Mouse (Mus musculus) CH12.LX (cell line): ENCODE results near the gene Ccdc85b. TPM values are rescaled to one million over a fixed set of nuclear protein-coding genes. Genes with fewer than 3 reads are reported as not detected.

ENCODE experiments used
- DNase-seq: peaks from one replicate; pipeline ENCODE4 v3.0.0-alpha.2; 2013; ENCODE audit errors: extremely low read depth
- H3K27ac ChIP-seq: 2 replicates; pipeline ENCODE4 v1.5.1; 2012; ENCODE audit warnings: low read depth, mild to moderate bottlenecking, control low read depth, moderate library complexity; ENCODE audit not compliant: insufficient read depth
- H3K27me3 ChIP-seq: replicated peaks from 2 replicates; pipeline ENCODE3; 2012; ENCODE audit warnings: inconsistent platforms
- H3K36me3 ChIP-seq, 2 experiments: replicated peaks in 1 of 2; 2 replicates each; pipeline versions ENCODE3 to v1.6.1; 2012; ENCODE audit warnings: inconsistent platforms in 1 of 2, low read length in 1 of 2, mild to moderate bottlenecking in 1 of 2, mixed read lengths in 1 of 2, moderate library complexity in 1 of 2; ENCODE audit not compliant: control insufficient read depth in 1 of 2, insufficient read depth in 1 of 2
- H3K4me1 ChIP-seq, 2 experiments: 2 replicates each; pipeline ENCODE4 v1.6.1; 2012; ENCODE audit warnings: inconsistent platforms in 1 of 2, moderate library complexity in 1 of 2; ENCODE audit not compliant: insufficient read depth in 2 of 2, control insufficient read depth in 1 of 2
- H3K4me2 ChIP-seq: 2 replicates; pipeline ENCODE4 v1.6.1; 2012; ENCODE audit warnings: low read depth, mild to moderate bottlenecking, control low read depth; ENCODE audit not compliant: poor library complexity, insufficient read depth, severe bottlenecking
- H3K4me3 ChIP-seq, 3 experiments: fragments of 150-350 bp in 1 of 3; sonication (generic) in 1 of 3; replicated peaks in 1 of 3; 2 replicates each; pipeline versions ENCODE3 to v1.5.1; 2011 to 2012; ENCODE audit warnings: low read depth in 2 of 3, low read length in 2 of 3, mild to moderate bottlenecking in 2 of 3, moderate library complexity in 2 of 3, control low read depth in 1 of 3, improper control_type of control experiment in 1 of 3, inconsistent platforms in 1 of 3, mixed read lengths in 1 of 3; ENCODE audit not compliant: poor library complexity in 1 of 3
- H3K79me2 ChIP-seq: replicated peaks from 2 replicates; pipeline ENCODE4 v1.6.1; 2012; ENCODE audit warnings: mild to moderate bottlenecking, moderate library complexity; ENCODE audit not compliant: control insufficient read depth, poor library complexity, insufficient read depth, severe bottlenecking; ENCODE audit errors: extremely low read depth
- H3K9ac ChIP-seq: 2 replicates; pipeline ENCODE4 v1.6.1; 2012; ENCODE audit warnings: low read depth, mild to moderate bottlenecking, control low read depth, moderate library complexity; ENCODE audit not compliant: insufficient read depth
- H3K9me3 ChIP-seq: replicated peaks from 2 replicates; pipeline ENCODE3; 2012; ENCODE audit warnings: low read length, inconsistent platforms, mixed read lengths
- BHLHE40 ChIP-seq: IDR thresholded peaks from 2 replicates; pipeline ENCODE4 v1.6.1; 2011; ENCODE audit warnings: mild to moderate bottlenecking, low read depth, low read length, improper control_type of control experiment
- CHD2 ChIP-seq: IDR thresholded peaks from 2 replicates; pipeline ENCODE4 v1.6.1; 2011; ENCODE audit warnings: low read length, improper control_type of control experiment
- ELF1 ChIP-seq: IDR thresholded peaks from 2 replicates; pipeline ENCODE4 v1.6.1; 2014; ENCODE audit warnings: low read depth, mild to moderate bottlenecking, inconsistent platforms, low read length, improper control_type of control experiment
- HCFC1 ChIP-seq: IDR thresholded peaks from 2 replicates; pipeline ENCODE4 v1.6.1; 2012; ENCODE audit warnings: low read depth, mild to moderate bottlenecking, inconsistent platforms, low read length, improper control_type of control experiment
- IRF4 ChIP-seq: IDR thresholded peaks from 2 replicates; pipeline ENCODE4 v1.6.1; 2014; ENCODE audit warnings: low read depth, mild to moderate bottlenecking, inconsistent platforms, low read length, improper control_type of control experiment
- JUN ChIP-seq: IDR thresholded peaks from 2 replicates; pipeline ENCODE4 v1.6.1; 2011; ENCODE audit warnings: low read depth, mild to moderate bottlenecking, low read length, improper control_type of control experiment, moderate library complexity; ENCODE audit not compliant: insufficient read depth
- KAT2A ChIP-seq: IDR thresholded peaks from 2 replicates; pipeline ENCODE4 v1.6.1; 2012; ENCODE audit warnings: low read length, improper control_type of control experiment, inconsistent platforms; ENCODE audit not compliant: insufficient replicate concordance
- MAX ChIP-seq: IDR thresholded peaks from 2 replicates; pipeline ENCODE4 v1.6.1; 2011; ENCODE audit warnings: low read length, improper control_type of control experiment
- MXI1 ChIP-seq: IDR thresholded peaks from 2 replicates; pipeline ENCODE4 v1.6.1; 2011; ENCODE audit warnings: mild to moderate bottlenecking, low read depth, low read length, improper control_type of control experiment
- MYC ChIP-seq: IDR thresholded peaks from 2 replicates; pipeline ENCODE4 v1.6.1; 2011; ENCODE audit warnings: low read depth, mild to moderate bottlenecking, improper control_type of control experiment, low read length
- PAX5 ChIP-seq: IDR thresholded peaks from 2 replicates; pipeline ENCODE4 v1.6.1; 2012; ENCODE audit warnings: low read length, inconsistent platforms, mixed read lengths
- POLR2A ChIP-seq: IDR thresholded peaks from 2 replicates; pipeline ENCODE4 v1.6.1; 2011; ENCODE audit warnings: low read depth, mild to moderate bottlenecking, improper control_type of control experiment, low read length
- POLR2AphosphoS2 ChIP-seq: IDR thresholded peaks from 2 replicates; pipeline ENCODE4 v1.6.1; 2011; ENCODE audit warnings: low read depth, low read length, improper control_type of control experiment
- RAD21 ChIP-seq: IDR thresholded peaks from 2 replicates; pipeline ENCODE4 v1.6.1; 2011; ENCODE audit warnings: low read depth, mild to moderate bottlenecking, low read length, improper control_type of control experiment, moderate library complexity
- SIN3A ChIP-seq: IDR thresholded peaks from 2 replicates; pipeline ENCODE4 v1.6.1; 2012; ENCODE audit warnings: low read length, improper control_type of control experiment, inconsistent platforms
- ZC3H11A ChIP-seq: IDR thresholded peaks from 2 replicates; pipeline ENCODE4 v1.6.1; 2012; ENCODE audit warnings: low read depth, mild to moderate bottlenecking, inconsistent platforms, low read length, improper control_type of control experiment
- dilution Hi-C: fragments of 300-500 bp; cut with MboI; formaldehyde crosslinking; loops from 2 replicates; pipeline ENCODE4 v1.14.3; 2020; ENCODE audit warnings: low sequenced_read_pairs; ENCODE audit not compliant: extremely low pct_unique_long_range_greater_than_20kb, extremely low pct_ligation_motif_present
- in situ Hi-C: fragments of 300-500 bp; cut with MboI; formaldehyde crosslinking; loops from 3 replicates; pipeline ENCODE4 v1.14.3; 2019; ENCODE audit warnings: low sequenced_read_pairs, low pct_ligation_motif_present, low pct_unique_long_range_greater_than_20kb, mixed read lengths
- polyA plus RNA-seq: library from polyadenylated mRNA; unstranded; fragments of >175 nt; gene quantifications from 2 replicates; pipeline ENCODE4 v1.2.1, GENCODE M21; 2012; ENCODE audit warnings: low read depth; ENCODE audit not compliant: insufficient read length
- total RNA-seq, 2 experiments: library from RNA; depleted of rRNA; stranded (reverse); fragments of 300-350 nt in 1 of 2; fragments of >200 nt in 1 of 2; gene quantifications; 2 replicates each; pipeline ENCODE4 v1.2.3; 2012 to 2014

Gene Ccdc85b
- total and polyA plus RNA-seq, 3 experiments: 2.1 to 4.2 (median 4.1) TPM

GRCm38 (mm10) chr19:5503687-5504086 lies 46.0 kb upstream of the Ccdc85b start, which contains the start of gene 1700020D05Rik (continued):
- no peak for TF ChIP-seq CHD2
- TF ChIP-seq, all 38 proteins: peak for 0

- no peaks in the 10 kb centered on the region for H3K79me2 ChIP-seq
- TF ChIP-seq JUN (no peak), IRF4 (no peak), MAX (no peak), BHLHE40 (no peak), RAD21 (no peak), SIN3A (no peak), HCFC1 (no peak), MYC (no peak), MXI1 (no peak), ELF1 (no peak), KAT2A (no peak), ZC3H11A (no peak), PAX5 (no peak), POLR2A (no peak)
- no peak overlapping the region for H3K9ac ChIP-seq
- H3K4me3 ChIP-seq: no peak overlapping the region
- no peaks in the 10 kb centered on the region; a peak in 1 of 4 replicates for H3K4me1 ChIP-seq
- H3K27ac ChIP-seq: no peak overlapping the region
- no peaks in the 10 kb centered on the region for H3K27me3 ChIP-seq
- peaks cover 27 to 59% of the 10 kb centered on the region in 2 experiments for H3K36me3 ChIP-seq
- dilution Hi-C loops (no loop called here), in situ Hi-C loops (no loop called here)
- H3K9me3 ChIP-seq: no peaks in the 10 kb centered on the region
- no peak for DNase-seq
- no peak overlapping the region for H3K4me2 ChIP-seq
These were observed 42.7 kb upstream of the Ccdc85b start for GRCm38 (mm10) chr19:5500330-5500875.

GRCm38 (mm10) chr19:5496052-5496370 lies 38.3 kb upstream of the Ccdc85b start:
- H3K4me1 ChIP-seq: peaks cover 4 to 14% of the 10 kb centered on the region in 2 experiments
- no peak overlapping the region for H3K27ac ChIP-seq
- dilution Hi-C loops: no loop called here
- peaks cover 24% of the 10 kb centered on the region for H3K79me2 ChIP-seq
- no peak overlapping the region for H3K4me3 ChIP-seq
- H3K36me3 ChIP-seq: peaks cover 51 to 73% of the 10 kb centered on the region in 2 experiments
- H3K9me3 ChIP-seq: no peaks in the 10 kb centered on the region
- no peak for TF ChIP-seq SIN3A
- TF ChIP-seq POLR2AphosphoS2: peak; percentile 36; the same call in 1 of the 2 replicates
- TF ChIP-seq, all 38 proteins: peak for 1
- H3K27me3 ChIP-seq: no peaks in the 10 kb centered on the region
- no peak for DNase-seq
- in situ Hi-C loops: no loop called here
- H3K4me2 ChIP-seq: no peak overlapping the region
- H3K9ac ChIP-seq: no peak overlapping the region
